Mouse (Mus musculus) liver, adult 2 months (tissue): ENCODE data around the gene Rnf141.

Experiments
- CTCF ChIP-seq: fragments of 200-500 bp; IDR thresholded peaks from 2 replicates; pipeline ENCODE4 v1.5.1; 2011; ENCODE audit warnings: low read depth, low read length, control low read depth
- POLR2A ChIP-seq: fragments of 200-500 bp; IDR thresholded peaks from 2 replicates; pipeline ENCODE4 v1.6.1; 2011; ENCODE audit warnings: low read length, control low read depth; ENCODE audit not compliant: insufficient read depth; ENCODE audit errors: extremely low read depth

- TF ChIP-seq POLR2A (no peak), CTCF (no peak)
Observed at GRCm38 (mm10) chr7:110807460-110808030, 36.7 kb downstream of the Rnf141 start.
